29 mouse cellular contexts compared by ENCODE assay signal in the genomic region with DNA sequence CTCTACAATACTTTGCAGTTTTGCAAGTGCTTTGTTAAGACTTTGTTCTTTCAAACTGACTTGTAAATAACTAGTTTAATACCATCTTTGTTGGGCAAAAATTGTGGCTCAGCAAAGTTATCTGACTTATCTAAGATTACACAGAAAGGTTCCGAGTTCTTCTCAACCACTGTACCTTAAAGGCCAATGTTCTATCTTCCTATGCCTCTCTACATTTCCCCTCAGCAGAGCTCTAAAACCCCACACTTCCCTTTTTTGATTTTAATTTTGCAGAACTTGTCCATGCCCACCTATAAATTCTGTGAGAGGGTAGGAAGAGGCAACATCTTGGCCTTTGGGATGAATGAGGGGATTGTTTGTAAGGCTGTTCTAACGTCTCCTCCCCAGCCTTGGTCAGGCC. TPM values are rescaled to one million over a fixed set of nuclear protein-coding genes. Genes with fewer than 3 reads are reported as not detected.
"Had no signal": no experiment of that assay in that cellular context is flagged by ENCODE, and none has a peak within 500 bp of the region (broad histone marks: within the 10 kb centered on the region; RNA-seq: fewer than 3 reads in every experiment).

No protein-coding gene starts in this region.

- H3K4me3 ChIP-seq: limb, embryonic 12.5 days; limb, embryonic 15.5 days; neural tube, embryonic 12.5 days; neural tube, embryonic 15.5 days had no signal

- H3K9ac ChIP-seq: limb, embryonic 12.5 days; limb, embryonic 15.5 days; liver, embryonic 14.5 days; liver, postnatal 0 days; lung, embryonic 14.5 days; neural tube, embryonic 12.5 days; neural tube, embryonic 15.5 days had no signal

- DNase-seq: kidney, adult 9 months; kidney, postnatal 14 days; kidney, postnatal 4 days; left cerebral cortex, postnatal 4 days; liver, postnatal 0 days; lung, embryonic 14.5 days; midbrain, embryonic 14.5 days; right cerebral cortex, adult 18-20 months; thymus, adult 18-20 months; thymus, postnatal 36 days had no signal

- H3K4me1 ChIP-seq: limb, embryonic 12.5 days; limb, embryonic 15.5 days; neural tube, embryonic 12.5 days; neural tube, embryonic 15.5 days had no signal

- H3K36me3 ChIP-seq: neural tube, embryonic 12.5 days had no signal

- H3K9me3 ChIP-seq: limb, embryonic 12.5 days; limb, embryonic 15.5 days; neural tube, embryonic 12.5 days; neural tube, embryonic 15.5 days had no signal

- ATAC-seq: liver, postnatal 0 days; lung, postnatal 0 days had no signal

- H3K27me3 ChIP-seq: limb, embryonic 15.5 days; neural tube, embryonic 15.5 days had no signal

- H3K27ac ChIP-seq: limb, embryonic 12.5 days; limb, embryonic 15.5 days; liver, embryonic 14.5 days; macrophage; neural tube, embryonic 12.5 days; neural tube, embryonic 15.5 days had no signal

- H3K4me2 ChIP-seq: limb, embryonic 12.5 days; limb, embryonic 15.5 days; liver, embryonic 11.5 days; lung, embryonic 14.5 days; midbrain, embryonic 11.5 days; neural tube, embryonic 12.5 days; neural tube, embryonic 15.5 days had no signal

RNA-seq across cellular contexts. Expression of gene Olfr543, which starts 47.1 kb away (rescaled TPM):
- total RNA-seq: layer of hippocampus, adult 18-20 months; layer of hippocampus, postnatal 14 days; left cerebral cortex, adult 8-10 months; left cerebral cortex, postnatal 14 days; left cerebral cortex, postnatal 4 days; midbrain, postnatal 0 days had no signal
- polyA plus RNA-seq: lung, postnatal 0 days; macrophage; small intestine, adult 2 months; spleen, adult 2 months; testis, adult 2 months; urinary bladder, adult 2 months had no signal

RNA-seq across cellular contexts. Expression of gene Olfr544, which starts 53.8 kb away (rescaled TPM):
- total RNA-seq: layer of hippocampus, adult 18-20 months; layer of hippocampus, postnatal 14 days; left cerebral cortex, adult 8-10 months; left cerebral cortex, postnatal 14 days; left cerebral cortex, postnatal 4 days; midbrain, postnatal 0 days had no signal
- polyA plus RNA-seq: kidney, embryonic 16.5 days; limb, embryonic 12.5 days; lung, postnatal 0 days; macrophage; small intestine, adult 2 months; spleen, adult 2 months; testis, adult 2 months; urinary bladder, adult 2 months had no signal
